Mouse (Mus musculus): ENCODE results near the gene Gm20449.
"Not testable (repeated sequence)": the region's sequence is repeated elsewhere in the genome, so short reads cannot be mapped to it uniquely, and the experiment has no call there.

DNA sequence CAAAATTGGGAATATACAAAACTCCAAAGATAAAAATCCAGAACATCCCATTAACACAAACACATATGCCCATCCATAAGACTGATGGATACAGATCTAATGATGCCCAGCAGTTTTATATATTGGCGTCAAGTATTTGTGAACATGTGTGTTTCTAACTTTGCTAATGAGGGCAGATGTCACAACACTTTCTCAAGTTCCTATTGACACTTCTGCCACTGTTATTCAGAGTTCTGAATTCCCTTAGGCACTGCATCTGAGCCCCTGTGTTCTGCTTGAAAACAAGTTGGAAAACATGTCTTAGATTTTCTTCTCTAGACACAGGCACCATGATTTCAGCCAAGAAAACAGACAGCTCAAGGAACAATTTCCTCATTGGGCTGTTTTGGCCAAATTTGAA lies 50.6 kb downstream of the Gm20449 start, which contains the start of gene Vmn2r57:
- not testable (repeated sequence) for TF ChIP-seq CTCF (IDR thresholded peaks at IDR 0.05; ENCODE audit: low read depth, low read length); POLR2A (IDR thresholded peaks at IDR 0.05; ENCODE audit: extremely low read depth, insufficient read depth, low read length)
